In genomic region chr12:83864501-83864900, GRCm38 (mm10) we compare ENCODE assay signal across 24 mouse cellular contexts. TPM values are rescaled to one million over a fixed set of nuclear protein-coding genes. Genes with fewer than 3 reads are reported as not detected.
A peak's percentile ranks its signal among the peaks of the same experiment; 100 is the strongest.
DNase-seq lines count a peak whose midpoint lies in the region; ATAC-seq and TF ChIP-seq lines count a peak whose summit lies in the region.
"Had no signal": no experiment of that assay in that cellular context is flagged by ENCODE, and none has a peak within 500 bp of the region (broad histone marks: within the 10 kb centered on the region; RNA-seq: fewer than 3 reads in every experiment).

No protein-coding gene starts in this region.

- no peak for ATAC-seq in intestine, postnatal 0 days
- ATAC-seq in intestine, embryonic 16.5 days: no peak
- peak; percentile 30; the same call in 1 of the 2 replicates for ATAC-seq in megakaryocyte-erythroid progenitor cell, adult 5-6 weeks (replicated peaks; ENCODE audit: low FRiP score, low TSS enrichment, poor library complexity, severe bottlenecking)
- ATAC-seq in forebrain, embryonic 15.5 days (replicated peaks): no peak
- ATAC-seq: forebrain, postnatal 0 days; intestine, embryonic 15.5 days had no signal

- no peak overlapping the region for H3K4me2 ChIP-seq in intestine, postnatal 0 days (replicated peaks; ENCODE audit: low read depth)
- H3K4me2 ChIP-seq in intestine, embryonic 16.5 days (ENCODE audit: low read depth, low read length): no peak overlapping the region
- H3K4me2 ChIP-seq in forebrain, embryonic 15.5 days (replicated peaks): no peak overlapping the region
- H3K4me2 ChIP-seq: embryonic facial prominence, embryonic 13.5 days; heart, embryonic 12.5 days; hindbrain, embryonic 12.5 days; intestine, embryonic 15.5 days; limb, embryonic 15.5 days; midbrain, embryonic 11.5 days; neural tube, embryonic 12.5 days had no signal

- TF ChIP-seq CTCF in intestine, postnatal 0 days (IDR thresholded peaks at IDR 0.05; ENCODE audit: low read depth): peak; percentile 37

- 95% methylated on average over 1 of the region's 1 CpGs for WGBS in intestine, postnatal 0 days
- 97% methylated on average over 1 of the region's 1 CpGs for WGBS in intestine, embryonic 16.5 days
- WGBS in forebrain, embryonic 15.5 days: 77% methylated on average over 1 of the region's 1 CpGs

- H3K27me3 ChIP-seq in intestine, postnatal 0 days (replicated peaks; ENCODE audit: control insufficient read depth, insufficient read depth, low read length): no peaks in the 10 kb centered on the region
- no peaks in the 10 kb centered on the region for H3K27me3 ChIP-seq in intestine, embryonic 16.5 days (replicated peaks; ENCODE audit: control insufficient read depth, insufficient read depth, low read length)
- no peaks in the 10 kb centered on the region for H3K27me3 ChIP-seq in forebrain, embryonic 15.5 days
- H3K27me3 ChIP-seq: embryonic facial prominence, embryonic 13.5 days; heart, embryonic 12.5 days; hindbrain, embryonic 12.5 days; intestine, embryonic 15.5 days; limb, embryonic 15.5 days; neural tube, embryonic 12.5 days had no signal

- H3K4me3 ChIP-seq in intestine, postnatal 0 days (ENCODE audit: low read depth, low read length): no peak overlapping the region
- H3K4me3 ChIP-seq in intestine, embryonic 16.5 days (ENCODE audit: low read length): no peak overlapping the region
- H3K4me3 ChIP-seq in forebrain, embryonic 15.5 days: no peak overlapping the region
- H3K4me3 ChIP-seq: embryonic facial prominence, embryonic 13.5 days; gastrocnemius, adult 2 months; heart, embryonic 12.5 days; hindbrain, embryonic 12.5 days; intestine, embryonic 15.5 days; limb, embryonic 15.5 days; neural tube, embryonic 12.5 days had no signal

- H3K27ac ChIP-seq in intestine, postnatal 0 days (ENCODE audit: low read depth, low read length): no peak overlapping the region
- no peak overlapping the region for H3K27ac ChIP-seq in intestine, embryonic 16.5 days (ENCODE audit: low read length)
- no peak overlapping the region for H3K27ac ChIP-seq in forebrain, embryonic 15.5 days (replicated peaks)
- H3K27ac ChIP-seq: embryonic facial prominence, embryonic 13.5 days; gastrocnemius, adult 2 months; hindbrain, embryonic 12.5 days; intestine, embryonic 15.5 days; limb, embryonic 15.5 days; neural tube, embryonic 12.5 days had no signal

- peak; percentile 15 for DNase-seq in CD4-positive helper T cell, adult 2 months (ENCODE audit: low read depth, low spot score)
- peak; percentile 45 for DNase-seq in R1 (ENCODE audit: low read depth, low spot score)
- no peak for DNase-seq in neural tube, embryonic 10.5 days (ENCODE audit: extremely low spot score, low spot score)
- no peak for DNase-seq in embryo, embryonic 9.5 days (ENCODE audit: extremely low spot score)
- DNase-seq: B cell, adult 2 months; cerebellum, adult 8-10 months; forebrain, postnatal 0 days; gastrocnemius, adult 2 months; heart, adult 11 months; heart, postnatal 14 days; lung, postnatal 14 days; right cerebral cortex, adult 18-20 months had no signal

- no peaks in the 10 kb centered on the region for H3K36me3 ChIP-seq in intestine, postnatal 0 days (ENCODE audit: control insufficient read depth, insufficient read depth)
- no peaks in the 10 kb centered on the region for H3K36me3 ChIP-seq in intestine, embryonic 16.5 days (ENCODE audit: control insufficient read depth, insufficient read depth, low read length)
- H3K36me3 ChIP-seq in forebrain, embryonic 15.5 days: no peaks in the 10 kb centered on the region
- H3K36me3 ChIP-seq: intestine, embryonic 15.5 days; neural tube, embryonic 12.5 days had no signal

- no peak overlapping the region for H3K9ac ChIP-seq in intestine, postnatal 0 days (ENCODE audit: low read depth, low read length)
- H3K9ac ChIP-seq in intestine, embryonic 16.5 days (ENCODE audit: low read depth, low read length): no peak overlapping the region
- no peak overlapping the region for H3K9ac ChIP-seq in forebrain, embryonic 15.5 days (replicated peaks)
- H3K9ac ChIP-seq: embryonic facial prominence, embryonic 13.5 days; forebrain, postnatal 0 days; heart, embryonic 12.5 days; hindbrain, embryonic 12.5 days; intestine, embryonic 15.5 days; limb, embryonic 15.5 days; neural tube, embryonic 12.5 days had no signal

- H3K4me1 ChIP-seq in intestine, postnatal 0 days (replicated peaks; ENCODE audit: control insufficient read depth, insufficient read depth, low read length): no peaks in the 10 kb centered on the region
- no peaks in the 10 kb centered on the region for H3K4me1 ChIP-seq in intestine, embryonic 16.5 days (ENCODE audit: control insufficient read depth, insufficient read depth, low read length)
- no peaks in the 10 kb centered on the region for H3K4me1 ChIP-seq in forebrain, embryonic 15.5 days
- H3K4me1 ChIP-seq: heart, embryonic 12.5 days; hindbrain, embryonic 12.5 days; intestine, embryonic 15.5 days; limb, embryonic 15.5 days; neural tube, embryonic 12.5 days had no signal

- no peaks in the 10 kb centered on the region for H3K9me3 ChIP-seq in intestine, postnatal 0 days (ENCODE audit: control insufficient read depth)
- H3K9me3 ChIP-seq in intestine, embryonic 16.5 days (ENCODE audit: control insufficient read depth, low read length): no peaks in the 10 kb centered on the region
- H3K9me3 ChIP-seq in forebrain, embryonic 15.5 days: no peaks in the 10 kb centered on the region
- H3K9me3 ChIP-seq: embryonic facial prominence, embryonic 13.5 days; G1E; heart, embryonic 12.5 days; hindbrain, embryonic 12.5 days; intestine, embryonic 15.5 days; limb, embryonic 15.5 days; neural tube, embryonic 12.5 days had no signal

RNA-seq across cellular contexts. Expression of gene Numb, which starts 57.2 kb away (rescaled TPM):
- polyA plus RNA-seq in intestine, postnatal 0 days (2015; fragmentation: Nextera tagmentation; extraction: Ambion mirVana): 28.9 and 34.4 TPM in 2 replicates
- 35.7 and 36.1 TPM in 2 replicates for polyA plus RNA-seq in intestine, embryonic 16.5 days (2015; fragmentation: Nextera tagmentation; extraction: Ambion mirVana)
- 14.6 and 24.8 TPM in 2 replicates for total RNA-seq in megakaryocyte-erythroid progenitor cell, adult 5-6 weeks (2014; fragmentation: Nextera tagmentation)
- 8.8 and 11.7 TPM in 2 replicates for total RNA-seq in megakaryocyte-erythroid progenitor cell, adult 5-6 weeks (2017)
- 16.4 and 18.6 TPM in 2 replicates for polyA plus RNA-seq in forebrain, embryonic 15.5 days (2015; fragmentation: Nextera tagmentation; extraction: Ambion mirVana)

Comparison
In these comparisons a context has a peak if more than half of its experiments do, and no peak if none do; other contexts are left out.
1. DNase-seq: peak in CD4-positive helper T cell, adult 2 months (single experiment) and R1 (single experiment); none in neural tube, embryonic 10.5 days (single experiment) and embryo, embryonic 9.5 days (single experiment).